Mouse (Mus musculus) kidney, adult 11 months (tissue): ENCODE data around the gene Ulk1.
"Not testable (repeated sequence)": the region's sequence is repeated elsewhere in the genome, so short reads cannot be mapped to it uniquely, and the experiment has no call there.

ENCODE experiments used
- DNase-seq: peaks from one replicate; pipeline ENCODE4 v3.0.0; 2022

The Ulk1 gene

DNA sequence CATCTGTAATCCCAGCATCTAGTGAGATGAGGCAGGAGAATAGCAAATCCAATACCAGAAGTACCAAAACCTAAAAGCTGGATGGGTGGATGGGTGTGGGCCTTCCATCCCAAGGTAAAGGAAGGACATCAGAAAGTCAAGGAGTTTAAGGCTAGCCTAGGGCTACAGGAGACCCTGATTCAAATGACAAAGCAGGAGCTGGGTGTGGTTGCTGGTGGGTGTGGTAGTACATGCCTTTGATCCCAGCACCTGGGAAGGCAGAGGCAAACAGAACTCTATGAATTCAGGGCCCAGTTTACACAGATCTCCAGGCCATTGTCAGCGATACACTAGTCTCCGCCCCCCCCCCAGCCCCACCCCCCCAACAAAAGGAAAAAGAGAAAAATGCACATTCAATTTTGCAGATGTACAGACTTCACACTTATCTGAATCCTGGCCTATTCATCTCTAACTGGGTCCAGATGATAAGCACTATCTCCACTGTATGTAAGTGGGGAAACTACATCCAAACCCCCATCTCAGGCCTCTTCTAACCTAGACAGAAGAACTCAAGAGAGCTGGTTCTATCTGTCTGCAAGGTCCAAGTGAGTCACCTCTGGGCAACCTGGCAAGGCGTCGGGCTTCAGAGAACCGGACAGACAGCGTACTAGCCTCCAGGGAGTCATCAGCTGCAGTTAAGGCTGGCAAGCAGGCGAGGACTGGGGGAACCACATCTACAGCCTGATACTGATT, 5.7 kb downstream of the Ulk1 start:
- DNase-seq = no peak

- DNase-seq = no peak
These were observed 7.1 kb downstream of the Ulk1 start for GRCm38 (mm10) chr5:110802809-110803208.

- DNase-seq = peak; percentile 51
These were observed 7.7 kb downstream of the Ulk1 start for GRCm38 (mm10) chr5:110802186-110802585.

DNA sequence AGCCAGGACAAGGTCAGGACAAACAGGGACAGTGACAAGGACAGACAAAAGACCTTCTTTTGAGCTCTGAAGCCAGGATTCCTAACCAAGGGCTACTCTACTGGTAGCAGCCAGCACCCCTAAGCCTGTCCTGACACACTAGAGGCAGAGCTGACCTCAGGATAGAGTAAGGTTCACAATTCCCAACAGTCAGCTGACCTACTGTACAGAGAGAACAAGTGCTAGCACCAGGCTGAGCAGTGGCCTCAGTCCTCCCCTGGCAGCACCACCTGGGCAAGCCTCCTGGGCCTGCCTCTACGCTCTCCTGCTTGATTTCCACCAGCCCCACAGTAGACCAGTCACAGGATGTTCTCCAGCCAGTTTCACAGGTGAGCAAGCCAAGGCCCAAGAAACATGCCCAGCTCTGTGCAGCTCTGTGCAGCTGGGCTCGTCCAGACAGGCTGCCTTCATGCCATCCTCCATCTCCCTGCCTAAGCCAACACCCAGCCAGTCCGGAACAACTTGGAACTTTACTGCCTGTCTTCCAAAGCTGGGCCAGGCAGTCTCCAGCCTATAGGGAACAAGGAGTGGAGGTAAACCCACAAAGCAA, 8.8 kb downstream of the Ulk1 start:
- no peak for DNase-seq

DNA sequence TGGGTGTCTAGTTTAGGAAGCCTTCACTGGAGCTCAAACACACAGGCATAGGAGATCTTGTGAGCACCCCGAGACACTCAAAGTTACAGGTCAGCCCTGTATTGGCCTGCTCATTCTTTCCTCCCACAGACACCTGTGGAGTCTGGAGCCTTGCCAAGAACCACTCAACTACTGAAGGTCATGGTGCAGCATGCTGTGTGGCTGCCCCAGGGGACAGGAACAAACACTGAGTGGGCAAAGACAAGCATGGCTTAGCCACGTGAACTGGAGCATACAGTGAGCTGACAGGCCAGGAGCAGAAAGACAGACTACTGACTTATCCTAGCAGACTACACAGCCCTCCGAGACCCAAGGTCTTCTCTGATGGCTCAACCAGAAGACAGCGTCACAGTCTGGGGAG, 12.2 kb downstream of the Ulk1 start:
- peak; percentile 85 for DNase-seq

GRCm38 (mm10) chr5:110794363-110794762, 15.5 kb downstream of the Ulk1 start:
- peak; percentile 63 for DNase-seq

DNA sequence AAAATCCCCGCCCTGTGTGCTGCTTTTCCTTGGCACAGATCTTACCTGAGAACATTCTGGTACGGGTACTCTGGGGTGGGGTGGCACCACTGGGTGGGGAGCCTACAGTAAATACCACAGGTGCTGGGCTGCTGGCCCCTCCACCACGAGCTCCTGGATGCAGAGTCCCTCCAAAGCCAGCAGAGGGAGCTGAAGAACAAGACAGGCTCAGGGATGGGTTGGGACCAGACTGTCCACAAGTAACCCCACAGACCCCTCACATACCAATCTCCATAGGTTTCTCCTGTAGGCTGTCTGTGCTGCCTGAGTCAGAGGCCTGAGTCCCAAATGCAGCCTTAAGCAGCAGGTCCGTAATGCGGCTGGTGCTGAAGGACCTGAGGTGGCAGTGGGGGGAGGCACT, 21.2 kb downstream of the Ulk1 start:
- DNase-seq = no peak

DNA sequence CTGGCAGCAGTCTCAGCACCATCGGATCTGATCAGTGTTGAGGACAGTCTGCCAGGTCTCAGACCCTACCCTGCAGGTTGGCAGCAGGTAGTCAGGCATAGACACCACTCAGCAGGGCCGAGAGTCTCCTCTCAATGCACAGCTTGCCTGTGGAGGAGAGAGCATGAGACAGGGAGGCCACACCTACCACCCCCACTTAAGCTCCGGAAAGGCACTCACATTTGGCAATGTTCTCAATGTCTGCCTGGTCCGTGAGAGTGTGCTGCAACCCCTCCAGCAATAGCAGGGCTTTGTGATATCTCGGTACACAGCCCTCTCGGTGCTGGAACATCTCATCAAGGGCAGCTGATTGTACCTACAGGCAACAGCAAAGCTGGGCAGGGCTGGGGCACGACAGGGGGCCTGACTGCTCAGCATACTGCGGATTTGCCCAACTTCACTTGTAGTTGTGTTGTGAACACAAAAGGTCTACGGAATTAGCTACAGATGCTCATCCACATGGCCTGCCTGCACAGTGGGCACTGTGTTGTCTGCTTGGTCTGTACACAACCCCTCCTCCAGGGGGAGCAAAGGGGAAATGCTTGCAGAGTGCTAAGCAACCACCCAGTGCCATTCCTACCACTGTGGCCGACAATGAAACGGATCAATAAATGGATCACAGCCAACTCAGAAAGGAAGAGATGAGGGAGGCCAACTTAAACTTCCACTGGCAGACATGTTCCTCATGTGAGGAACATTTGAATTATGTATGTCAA, 23.6 kb downstream of the Ulk1 start:
- DNase-seq = no peak

GRCm38 (mm10) chr5:110783150-110783549, 26.7 kb downstream of the Ulk1 start:
- DNase-seq = no peak

DNA sequence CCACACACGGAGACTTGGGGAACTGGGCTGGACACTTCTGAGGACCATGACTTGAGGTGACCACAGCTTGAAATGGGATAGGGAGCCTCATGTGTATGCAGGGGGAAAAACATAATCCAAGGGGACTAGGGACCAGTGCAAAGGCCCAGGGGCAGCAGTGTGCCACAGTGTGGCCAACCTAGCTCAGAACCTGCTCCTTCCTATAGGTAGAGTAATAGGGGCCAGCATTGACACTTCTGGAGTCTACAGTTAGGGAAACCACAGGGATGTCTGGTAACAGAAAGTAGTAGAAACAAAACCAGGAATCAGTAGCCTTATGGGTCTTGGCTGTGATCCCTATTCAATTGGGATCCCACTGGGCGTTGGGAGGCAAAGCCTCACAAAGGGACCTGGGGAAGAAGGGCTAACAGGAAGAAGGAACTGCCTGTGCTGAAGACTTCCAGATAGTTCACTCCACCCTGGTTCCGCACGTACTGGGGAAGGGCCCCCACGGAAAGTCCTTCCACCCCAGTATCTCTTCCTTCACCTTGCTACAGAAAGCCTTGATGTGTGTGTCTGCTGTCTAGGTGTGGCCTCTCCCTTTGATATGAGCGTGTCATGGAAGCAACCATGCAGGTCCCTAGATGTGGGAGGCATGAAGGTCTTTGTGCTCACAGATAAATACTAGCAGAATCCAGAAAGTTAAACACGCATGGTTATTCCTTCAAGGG, 28.2 kb downstream of the Ulk1 start:
- DNase-seq = no peak

DNA sequence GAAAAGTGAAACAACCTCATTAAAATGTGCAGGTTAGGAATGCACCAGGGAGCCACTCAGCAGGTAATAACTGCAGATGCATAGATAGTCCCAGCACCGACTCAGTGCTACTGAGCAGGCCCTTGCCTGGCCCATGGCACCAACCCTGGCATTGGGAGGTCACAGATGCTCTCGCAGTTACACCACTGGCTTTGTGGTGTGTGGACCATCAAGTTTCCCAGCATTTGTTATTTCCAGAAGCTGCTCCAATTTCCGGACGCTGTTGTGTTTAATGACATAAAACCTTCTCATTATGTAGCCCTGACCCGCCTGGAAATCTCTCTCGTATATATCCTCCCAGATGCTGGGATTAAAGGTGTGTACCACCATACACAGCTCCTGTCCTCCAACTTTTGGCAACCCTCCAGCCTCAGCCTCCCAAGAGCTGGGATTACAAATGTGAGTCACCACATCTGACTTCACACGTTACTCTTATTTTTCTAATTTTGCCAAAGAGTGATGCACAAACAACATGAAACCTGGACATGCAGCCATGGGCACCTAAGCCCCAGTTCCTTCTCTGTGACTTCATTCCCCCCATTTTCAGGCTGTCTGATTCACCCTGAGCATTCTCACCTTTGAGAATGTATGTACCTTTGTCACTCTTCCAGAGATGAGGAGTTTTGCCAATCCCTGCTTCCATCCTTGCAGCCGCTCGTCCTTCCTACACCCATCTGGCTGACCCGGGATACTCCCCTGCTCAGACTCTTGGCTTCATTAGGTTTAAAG, 29.0 kb downstream of the Ulk1 start:
- peak; percentile 34 for DNase-seq

DNA sequence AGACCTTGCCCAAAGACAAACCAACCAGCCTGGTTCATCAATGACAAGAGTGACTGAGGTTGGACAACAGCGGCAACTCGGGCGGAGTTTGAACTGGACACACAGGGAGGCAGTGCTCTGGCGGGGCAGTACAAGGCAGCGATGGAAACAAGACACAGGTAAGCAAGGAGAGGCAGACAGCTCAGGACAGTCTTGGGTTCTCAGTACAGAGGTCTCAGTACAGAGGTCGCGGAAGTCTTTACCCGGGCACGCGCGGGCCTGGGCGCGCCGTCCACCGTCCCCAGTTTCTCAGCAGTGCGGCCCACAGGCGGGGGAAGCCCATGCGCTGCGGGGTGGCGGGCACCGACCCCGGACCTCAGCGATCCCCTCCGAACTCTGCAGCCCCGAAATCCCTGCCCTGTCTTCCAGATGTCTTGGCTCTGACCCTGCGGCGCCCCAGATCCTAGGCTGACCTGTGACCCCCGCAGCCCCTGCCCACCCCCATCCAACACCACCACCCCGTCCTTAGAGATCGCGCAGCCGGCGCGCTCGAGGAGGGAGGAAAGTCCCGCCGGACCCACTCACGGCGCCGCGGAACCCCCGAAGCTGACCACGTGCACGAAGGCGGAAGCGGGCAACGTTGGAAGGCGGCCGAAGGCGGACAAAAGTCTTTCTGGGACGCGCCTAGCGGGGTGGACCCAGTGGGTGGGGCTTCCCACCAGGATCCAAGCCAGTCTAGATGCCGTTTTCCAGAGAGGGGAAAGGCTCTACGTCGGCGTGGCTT, 29.7 kb downstream of the Ulk1 start, which contains the start of gene Pus1:
Gene Pus1, minus strand, starts transcription at position 662 of the 763 bp plus-strand sequence.
- peak; percentile 91 for DNase-seq

GRCm38 (mm10) chr5:110779276-110779997, 30.5 kb downstream of the Ulk1 start:
- DNase-seq = no peak

DNA sequence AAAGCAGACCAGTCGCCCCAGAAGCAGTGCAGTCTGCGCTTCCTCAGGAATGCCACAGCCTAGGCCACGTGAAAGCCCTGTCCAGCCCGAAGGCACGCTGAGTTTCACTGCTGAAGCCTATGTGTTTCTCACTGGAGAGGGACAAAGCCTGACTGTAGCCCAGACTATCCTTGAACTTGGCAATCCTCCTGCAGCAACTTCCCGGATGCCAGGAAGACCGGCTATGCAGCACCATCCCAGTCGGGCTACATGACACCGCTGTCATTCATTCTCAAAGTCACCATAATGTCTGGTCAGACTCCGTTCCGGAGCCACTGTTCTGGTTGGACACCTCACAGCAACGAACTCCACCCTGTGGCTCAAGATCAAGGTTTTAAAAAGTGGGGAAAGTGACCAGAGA, 31.6 kb downstream of the Ulk1 start:
- no peak for DNase-seq

GRCm38 (mm10) chr5:110776141-110776540, 33.8 kb downstream of the Ulk1 start:
- no peak for DNase-seq

DNA sequence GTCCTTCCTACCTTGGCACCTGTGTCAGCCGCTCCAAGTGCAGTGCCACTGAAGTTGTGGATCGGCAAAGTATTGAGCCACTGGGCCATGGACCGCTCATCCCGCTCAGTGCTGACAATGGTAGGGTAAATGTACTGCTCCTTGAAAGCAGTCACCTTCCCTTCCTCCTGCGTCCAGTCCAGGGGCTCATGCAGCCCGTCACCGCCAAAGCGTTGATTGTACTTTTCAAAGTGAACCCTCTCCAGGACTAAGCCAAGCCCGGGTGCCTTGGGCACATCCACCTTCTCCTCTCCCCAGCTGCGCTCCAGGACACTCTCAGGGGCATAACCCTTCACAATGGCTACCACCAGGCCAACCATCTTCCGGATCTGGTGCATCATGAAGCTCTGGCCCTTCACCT, 35.4 kb downstream of the Ulk1 start:
- DNase-seq = no peak

GRCm38 (mm10) chr5:110772945-110773344, 37.0 kb downstream of the Ulk1 start:
- not testable (repeated sequence) for DNase-seq

GRCm38 (mm10) chr5:110770448-110771158, 39.3 kb downstream of the Ulk1 start, which contains the start of gene Ep400:
Gene Ep400, minus strand, starts transcription at chr5:110770717.
- DNase-seq = peak; percentile 100

DNA sequence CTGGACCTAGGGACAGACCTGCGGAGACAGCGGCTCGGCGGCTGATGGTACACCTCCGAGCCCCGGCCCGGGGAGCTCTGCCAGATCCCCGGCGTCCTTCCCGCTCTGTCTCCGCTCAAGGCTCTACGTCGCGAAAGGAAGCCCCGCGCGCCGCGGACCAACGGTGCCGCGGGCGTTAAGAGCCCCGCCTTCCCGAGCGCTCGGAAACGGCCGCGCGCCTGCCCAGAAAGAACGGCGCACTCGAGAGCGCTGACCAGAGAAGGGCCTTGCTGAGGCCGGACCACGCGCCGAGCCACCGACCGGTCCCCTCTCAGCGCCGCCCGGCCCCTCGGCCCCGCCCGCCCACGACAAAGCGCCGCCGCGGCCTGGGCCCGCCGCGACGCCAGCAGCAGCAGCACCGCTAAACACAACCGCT, 39.9 kb downstream of the Ulk1 start:
- no peak for DNase-seq

GRCm38 (mm10) chr5:110769272-110769671, 40.6 kb downstream of the Ulk1 start:
- no peak for DNase-seq
